In the genomic region with DNA sequence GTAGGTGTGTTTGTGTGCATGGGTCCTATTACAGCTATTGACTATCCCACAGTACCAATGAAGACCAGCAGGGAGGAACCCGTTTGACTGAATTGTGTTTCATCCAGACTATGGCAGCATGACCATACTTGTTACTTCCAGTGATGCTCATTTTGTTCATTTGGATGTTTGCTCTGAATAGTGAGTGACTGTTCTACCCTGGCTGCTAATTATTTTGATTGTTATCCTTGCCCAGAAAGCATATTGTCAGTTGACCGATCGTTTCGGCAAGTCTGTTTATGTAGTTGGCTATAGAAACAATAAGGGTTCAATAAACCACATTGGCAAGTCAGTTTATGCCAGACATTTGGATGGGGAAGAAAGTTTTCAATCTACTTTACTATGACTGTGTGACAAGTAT, we compare ENCODE assay signal across 17 mouse cellular contexts.
DNase-seq lines count a peak whose midpoint lies in the region; TF ChIP-seq lines count a peak whose summit lies in the region.
"Had no signal": no experiment of that assay in that cellular context is flagged by ENCODE, and none has a peak within 500 bp of the region (broad histone marks: within the 10 kb centered on the region; RNA-seq: fewer than 3 reads in every experiment).

No protein-coding gene starts in this region.

- intact Hi-C loops in gastrocnemius, adult 2 months (cut with DNase I): no loop called here

- no peak overlapping the region for H3K27ac ChIP-seq in layer of hippocampus, adult 2 months
- H3K27ac ChIP-seq in gastrocnemius, adult 2 months: no peak overlapping the region

- no peak overlapping the region for H3K4me3 ChIP-seq in layer of hippocampus, adult 2 months
- H3K4me3 ChIP-seq in gastrocnemius, adult 2 months: no peak overlapping the region

- no peak for DNase-seq in layer of hippocampus, adult 2 months (ENCODE audit: low spot score in 2 of 2)
- DNase-seq in layer of hippocampus, postnatal 36 days: no peak
- peak; percentile 72 for DNase-seq in Muller cell, postnatal 12 days (ENCODE audit: inconsistent ontology term)
- DNase-seq in retina, embryonic 14.5 days (ENCODE audit: low spot score): peak; percentile 60
- DNase-seq in retina, postnatal 1 day: peak; percentile 27
- DNase-seq in lung, postnatal 10 days: no peak
- no peak for DNase-seq in gastrocnemius, adult 2 months
- DNase-seq in urinary bladder, postnatal 25 days (ENCODE audit: low spot score): no peak
- DNase-seq: adrenal gland, adult 2 months; adrenal gland, adult 8-10 months; adrenal gland, postnatal 10 days; adrenal gland, postnatal 14 days; adrenal gland, postnatal 25 days; adrenal gland, postnatal 36 days; B cell, adult 2 months; cerebellum, adult 11 months; cerebellum, adult 11-12 months had no signal

- peak; percentile 28 for TF ChIP-seq CTCF in layer of hippocampus, adult 2 months (conservative IDR thresholded peaks at IDR 0.05)
- no peak for TF ChIP-seq CTCF in gastrocnemius, adult 2 months (IDR thresholded peaks at IDR 0.05)

Comparison
In these comparisons a context has a peak if more than half of its experiments do, and no peak if none do; other contexts are left out.
1. DNase-seq: peak in Muller cell, postnatal 12 days (single experiment), retina, embryonic 14.5 days (single experiment) and retina, postnatal 1 day (single experiment); none in layer of hippocampus, adult 2 months (0 of 2), layer of hippocampus, postnatal 36 days (0 of 2), lung, postnatal 10 days (single experiment), gastrocnemius, adult 2 months (single experiment) and urinary bladder, postnatal 25 days (single experiment).